Mouse (Mus musculus) stomach, postnatal 0 days (tissue): Measurements from ENCODE around the gene Ccdc22. TPM values are rescaled to one million over a fixed set of nuclear protein-coding genes. Genes with fewer than 3 reads are reported as not detected.

Experiments
- ATAC-seq: fragments of 200-750 bp; cut with Nextera tagmentation; 2 replicates; pipeline ENCODE4 v1.8.0; 2017; ENCODE audit not compliant: low FRiP score, low TSS enrichment
- DNase-seq: peaks from one replicate; pipeline ENCODE4 v3.0.0-alpha.2; 2016; ENCODE audit warnings: low spot score
- H3K27ac ChIP-seq: fragments of 300-500 bp; sonication (generic); replicated peaks from 2 replicates; pipeline ENCODE4 v1.5.1; 2014; ENCODE audit warnings: mild to moderate bottlenecking, control low read depth
- H3K27me3 ChIP-seq: fragments of 300-500 bp; sonication (generic); 2 replicates; pipeline ENCODE4 v1.6.1; 2014; ENCODE audit warnings: low read length; ENCODE audit not compliant: control insufficient read depth, insufficient read depth
- H3K36me3 ChIP-seq: fragments of 300-500 bp; sonication (generic); 2 replicates; pipeline ENCODE4 v1.6.1; 2014; ENCODE audit warnings: low read length, mixed read lengths; ENCODE audit not compliant: control insufficient read depth, insufficient read depth
- H3K4me1 ChIP-seq: fragments of 300-500 bp; sonication (generic); replicated peaks from 2 replicates; pipeline ENCODE4 v1.6.1; 2014; ENCODE audit warnings: antibody characterized with exemption; ENCODE audit not compliant: control insufficient read depth, insufficient read depth
- H3K4me2 ChIP-seq: fragments of 300-500 bp; sonication (generic); replicated peaks from 2 replicates; pipeline ENCODE4 v1.6.1; 2014; ENCODE audit warnings: low read depth, mild to moderate bottlenecking, control low read depth, moderate library complexity
- H3K4me3 ChIP-seq: fragments of 300-500 bp; sonication (generic); 2 replicates; pipeline ENCODE4 v1.5.1; 2014; ENCODE audit warnings: low read depth, low read length, control low read depth
- H3K9ac ChIP-seq: fragments of 300-500 bp; sonication (generic); 2 replicates; pipeline ENCODE4 v1.6.1; 2014; ENCODE audit warnings: mild to moderate bottlenecking, low read length, control low read depth, mixed read lengths
- H3K9me3 ChIP-seq: fragments of 300-500 bp; sonication (generic); 2 replicates; pipeline ENCODE4 v1.6.1; 2016; ENCODE audit warnings: low read length; ENCODE audit not compliant: control insufficient read depth
- CTCF ChIP-seq: IDR thresholded peaks from 2 replicates; pipeline ENCODE4 v1.5.1; 2016; ENCODE audit warnings: antibody characterized with exemption, low read depth, mild to moderate bottlenecking, moderate library complexity
- EP300 ChIP-seq: optimal IDR thresholded peaks from 2 replicates; pipeline ENCODE3; 2016; ENCODE audit warnings: antibody characterized with exemption
- WGBS: fragments of 180-500 bp; shearing (Covaris S2); extraction: QIAGEN DNeasy Blood & Tissue Kit; methylation state at CpG from one replicate; pipeline ENCODE4 v1.1.7; 2014; 5-methylcytosine and 5-hydroxymethylcytosine counted together
- polyA plus RNA-seq: library from polyadenylated mRNA; unstranded; fragments of >200 nt; fragmentation: Nextera tagmentation; extraction: Ambion mirVana; gene quantifications from 2 replicates; pipeline ENCODE4 v1.2.1, GENCODE M21; 2015

Gene Ccdc22
- polyA plus RNA-seq, 1 experiment from 2014 or later: 14.0 TPM

DNA sequence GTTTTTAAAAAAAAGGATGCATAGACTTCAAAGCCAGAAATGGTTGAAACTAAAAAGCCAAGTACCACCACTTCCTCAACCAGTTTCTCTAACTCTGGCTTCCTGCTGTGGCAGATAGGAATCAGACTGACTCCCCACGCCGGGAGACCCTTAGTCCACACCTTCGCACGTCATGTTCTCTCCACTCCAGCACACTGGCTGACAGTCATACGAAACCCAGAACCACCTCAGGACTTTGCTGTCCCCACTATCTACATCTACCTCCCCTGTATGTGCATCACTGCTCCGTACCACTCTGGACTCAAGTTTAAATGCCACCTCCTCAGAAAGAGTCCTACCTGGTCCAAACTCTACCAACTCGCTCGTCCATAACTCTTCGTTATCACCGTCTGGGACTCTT lies 32.9 kb downstream of the Ccdc22 start:
- TF ChIP-seq CTCF: no peak
- WGBS: 66% methylated on average over 10 of the region's 10 CpGs
- H3K27me3 ChIP-seq: no peaks in the 10 kb centered on the region
- H3K36me3 ChIP-seq: no peaks in the 10 kb centered on the region
- no peak for ATAC-seq
- no peaks in the 10 kb centered on the region for H3K9me3 ChIP-seq
- H3K4me3 ChIP-seq: no peak overlapping the region
- H3K9ac ChIP-seq: no peak overlapping the region
- no peak for DNase-seq
- no peaks in the 10 kb centered on the region for H3K4me1 ChIP-seq
- no peak overlapping the region for H3K27ac ChIP-seq
- H3K4me2 ChIP-seq: no peak overlapping the region

DNA sequence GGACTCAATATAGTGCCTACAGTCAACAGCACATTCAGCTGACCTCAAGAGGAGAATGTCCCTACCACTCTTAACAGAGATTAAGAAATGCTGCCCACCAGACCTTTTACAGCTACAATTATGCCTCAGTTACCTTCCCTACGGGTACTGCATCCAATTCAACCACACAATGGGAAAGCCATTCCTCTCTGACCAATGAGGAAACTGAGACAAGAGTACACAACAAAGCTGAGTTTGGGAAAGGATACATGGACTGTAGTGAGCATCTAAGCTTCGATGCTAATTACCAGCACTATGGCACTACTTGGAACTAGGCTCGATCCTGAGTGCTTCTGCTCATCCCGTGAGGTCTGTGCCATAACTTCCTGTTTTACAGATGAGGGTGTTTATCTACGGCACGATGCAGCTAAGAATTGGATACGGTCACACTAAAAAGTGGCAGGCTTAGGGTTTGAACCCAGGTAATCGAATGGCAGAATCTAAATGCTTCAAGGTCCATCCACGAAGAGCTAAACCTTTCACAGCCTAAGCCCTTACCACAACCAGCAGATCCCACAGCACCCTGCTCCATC lies 33.7 kb downstream of the Ccdc22 start:
- Histone ChIP-seq H3K27ac (no peak overlapping the region), H3K27me3 (no peaks in the 10 kb centered on the region), H3K9me3 (no peaks in the 10 kb centered on the region), H3K4me1 (no peaks in the 10 kb centered on the region), H3K4me3 (no peak overlapping the region), H3K9ac (no peak overlapping the region), H3K4me2 (no peak overlapping the region), H3K36me3 (no peaks in the 10 kb centered on the region)
- no peak for DNase-seq
- ATAC-seq: no peak
- WGBS: 85% methylated on average over 9 of the region's 9 CpGs
- TF ChIP-seq EP300 (no peak), CTCF (no peak)

DNA sequence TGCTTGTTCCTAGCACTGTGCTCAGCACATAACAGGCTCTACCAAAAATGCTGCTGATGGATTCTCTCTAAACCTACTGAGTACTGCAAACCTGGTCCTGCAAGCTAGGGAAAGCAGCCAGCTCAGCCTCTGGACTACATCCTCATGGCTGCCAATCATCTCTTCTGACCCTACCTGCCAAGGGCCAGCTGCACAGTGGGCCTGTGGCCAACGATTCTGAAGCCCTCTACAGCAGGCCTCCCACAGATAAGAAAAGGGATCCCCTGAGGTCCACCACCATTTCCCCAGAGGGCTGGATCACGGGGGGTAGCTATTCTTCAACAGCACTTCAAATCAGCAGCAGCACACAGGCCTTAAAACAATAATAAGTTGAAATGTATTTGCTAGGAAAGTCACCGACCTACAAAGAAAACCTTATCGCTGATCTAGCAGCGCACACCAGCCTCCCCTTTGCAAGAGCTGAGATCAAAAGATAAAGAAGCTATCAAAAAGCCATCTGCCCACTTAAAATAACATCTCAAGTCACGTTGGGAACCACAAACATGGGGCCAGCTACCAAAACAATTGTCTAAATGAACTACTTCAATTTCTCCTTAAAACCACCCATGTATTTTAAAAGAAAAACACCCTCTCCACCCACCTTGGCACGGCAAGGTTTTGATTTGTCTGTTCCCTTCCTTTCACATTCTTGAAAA lies 34.7 kb downstream of the Ccdc22 start:
- Histone ChIP-seq H3K9ac (no peak overlapping the region), H3K4me3 (no peak overlapping the region), H3K4me2 (no peak overlapping the region), H3K9me3 (no peaks in the 10 kb centered on the region), H3K4me1 (no peaks in the 10 kb centered on the region), H3K27me3 (no peaks in the 10 kb centered on the region), H3K36me3 (no peaks in the 10 kb centered on the region), H3K27ac (no peak overlapping the region)
- DNase-seq (no peak), ATAC-seq (no peak)
- 60% methylated on average over 7 of the region's 7 CpGs for WGBS
- TF ChIP-seq CTCF (no peak), EP300 (no peak)

DNA sequence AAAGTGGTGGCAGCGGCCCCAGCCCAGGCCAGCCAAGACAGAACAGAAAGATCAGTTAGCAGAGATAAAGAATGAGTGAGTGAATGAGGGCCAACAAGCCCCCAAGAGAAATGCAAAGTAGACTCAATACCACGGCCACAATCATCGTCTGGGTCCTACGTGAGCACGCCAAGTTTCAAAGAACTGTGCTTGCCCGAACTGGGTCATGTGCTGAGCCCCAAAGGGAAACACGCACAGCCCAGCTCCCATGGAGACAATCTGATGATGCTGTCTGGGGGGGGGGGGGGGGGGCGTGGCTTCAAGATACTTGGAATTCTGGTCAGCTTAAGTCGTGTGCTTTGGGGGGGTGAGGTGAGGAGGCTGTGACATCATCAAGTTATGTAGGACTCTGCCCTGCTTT lies 37.8 kb downstream of the Ccdc22 start:
- no peaks in the 10 kb centered on the region for H3K36me3 ChIP-seq
- no peak overlapping the region for H3K4me2 ChIP-seq
- no peak for ATAC-seq
- H3K4me1 ChIP-seq: no peaks in the 10 kb centered on the region
- no peaks in the 10 kb centered on the region for H3K9me3 ChIP-seq
- no peak for DNase-seq
- TF ChIP-seq CTCF (no peak), EP300 (no peak)
- H3K9ac ChIP-seq: no peak overlapping the region
- no peak overlapping the region for H3K27ac ChIP-seq
- no peak overlapping the region for H3K4me3 ChIP-seq
- H3K27me3 ChIP-seq: no peaks in the 10 kb centered on the region
- 85% methylated on average over 8 of the region's 9 CpGs for WGBS

DNA sequence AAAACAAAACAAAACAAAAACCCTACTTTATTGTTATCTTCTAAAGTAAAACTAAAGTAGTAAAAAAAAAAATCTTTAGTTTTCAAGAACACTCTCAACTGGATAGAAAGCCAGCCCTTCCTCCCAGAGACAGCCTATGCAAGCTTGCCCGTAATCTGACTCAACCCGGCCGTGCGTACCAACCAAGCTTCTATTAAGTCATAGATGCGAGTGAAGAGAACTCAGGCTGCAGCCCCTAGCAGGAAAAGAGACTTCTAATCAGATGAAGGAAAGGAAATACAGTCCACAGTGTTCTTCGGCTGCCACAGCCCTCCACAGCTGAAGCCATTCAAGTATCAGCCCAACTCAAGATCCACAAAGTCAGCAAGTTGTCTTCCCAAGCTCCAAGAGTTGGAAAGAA lies 39.0 kb downstream of the Ccdc22 start:
- Histone ChIP-seq H3K4me1 (no peaks in the 10 kb centered on the region), H3K9ac (no peak overlapping the region), H3K4me3 (no peak overlapping the region), H3K9me3 (no peaks in the 10 kb centered on the region), H3K27me3 (no peaks in the 10 kb centered on the region), H3K27ac (no peak overlapping the region), H3K36me3 (no peaks in the 10 kb centered on the region), H3K4me2 (no peak overlapping the region)
- TF ChIP-seq EP300: no peak
- no peak for TF ChIP-seq CTCF
- ATAC-seq (no peak), DNase-seq (no peak)
- 83% methylated on average over 6 of the region's 6 CpGs for WGBS

DNA sequence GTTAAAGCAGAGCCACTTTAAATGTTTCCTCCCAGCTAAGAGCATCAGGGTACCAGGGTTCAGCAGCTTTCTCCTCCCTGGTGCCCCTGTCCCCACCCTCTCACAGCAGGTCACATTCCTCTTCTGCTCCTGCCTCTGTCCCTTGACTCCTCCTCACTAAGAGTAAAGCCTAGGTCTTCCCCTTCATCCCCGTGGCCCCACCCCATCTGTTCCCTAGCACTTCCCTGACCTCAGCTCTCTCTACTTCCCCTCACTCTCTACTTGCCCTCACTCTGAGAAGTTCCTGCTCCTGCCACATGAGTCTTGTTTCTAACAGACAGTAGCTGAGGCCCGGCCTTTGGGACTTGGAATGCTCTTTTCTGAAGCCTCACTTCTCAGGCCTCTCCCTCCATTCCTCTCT lies 42.2 kb downstream of the Ccdc22 start:
- H3K4me3 ChIP-seq: no peak overlapping the region
- WGBS: 33% methylated on average over 2 of the region's 2 CpGs
- H3K4me1 ChIP-seq: no peaks in the 10 kb centered on the region
- H3K4me2 ChIP-seq: no peak overlapping the region
- H3K36me3 ChIP-seq: no peaks in the 10 kb centered on the region
- H3K9me3 ChIP-seq: no peaks in the 10 kb centered on the region
- no peak for ATAC-seq
- H3K27ac ChIP-seq: no peak overlapping the region
- TF ChIP-seq CTCF (no peak), EP300 (no peak)
- no peak overlapping the region for H3K9ac ChIP-seq
- H3K27me3 ChIP-seq: no peaks in the 10 kb centered on the region
- no peak for DNase-seq
